Mouse (Mus musculus) liver, postnatal 0 days (tissue): ENCODE results near the gene Dab2. TPM values are rescaled to one million over a fixed set of nuclear protein-coding genes. Genes with fewer than 3 reads are reported as not detected.

ENCODE experiments used
- ATAC-seq: fragments of 200-750 bp; cut with Nextera tagmentation; 2 replicates; pipeline ENCODE4 v1.8.0; 2017; ENCODE audit warnings: mild to moderate bottlenecking, moderate library complexity
- DNase-seq: peaks from one replicate; pipeline ENCODE4 v3.0.0-alpha.2; 2016
- H3K27ac ChIP-seq: fragments of 300-500 bp; sonication (generic); 2 replicates; pipeline ENCODE4 v1.5.1; 2014; ENCODE audit warnings: antibody characterized with exemption, moderate library complexity, mild to moderate bottlenecking, low read depth
- H3K27me3 ChIP-seq: fragments of 300-500 bp; sonication (generic); 2 replicates; pipeline ENCODE4 v1.6.1; 2014; ENCODE audit warnings: low read length, control low read depth, mixed read lengths; ENCODE audit not compliant: insufficient read depth
- H3K36me3 ChIP-seq: fragments of 300-500 bp; sonication (generic); replicated peaks from 2 replicates; pipeline ENCODE4 v1.6.1; 2014; ENCODE audit warnings: mild to moderate bottlenecking, control low read depth, low read length, moderate library complexity, mixed read lengths; ENCODE audit not compliant: insufficient read depth
- H3K4me1 ChIP-seq: fragments of 300-500 bp; sonication (generic); 2 replicates; pipeline ENCODE4 v1.6.1; 2014; ENCODE audit warnings: antibody characterized with exemption, mild to moderate bottlenecking, control low read depth; ENCODE audit not compliant: insufficient read depth
- H3K4me2 ChIP-seq: fragments of 300-500 bp; sonication (generic); 2 replicates; pipeline ENCODE4 v1.6.1; 2014; ENCODE audit warnings: low read depth, mild to moderate bottlenecking, low read length, moderate library complexity, mixed read lengths
- H3K4me3 ChIP-seq: fragments of 300-500 bp; sonication (generic); 2 replicates; pipeline ENCODE4 v1.5.1; 2014; ENCODE audit warnings: low read depth, low read length
- H3K9ac ChIP-seq: fragments of 300-500 bp; sonication (generic); replicated peaks from 2 replicates; pipeline ENCODE4 v1.6.1; 2014; ENCODE audit warnings: mild to moderate bottlenecking, moderate library complexity
- H3K9me3 ChIP-seq: fragments of 300-500 bp; sonication (generic); 2 replicates; pipeline ENCODE4 v1.6.1; 2016; ENCODE audit warnings: mild to moderate bottlenecking, control low read depth, low read length, mixed read lengths
- CTCF ChIP-seq: sonication (generic); IDR thresholded peaks from 2 replicates; pipeline ENCODE4 v1.5.1; 2016; ENCODE audit warnings: antibody characterized with exemption, low read depth
- EP300 ChIP-seq: IDR thresholded peaks from 2 replicates; pipeline ENCODE4 v1.6.1; 2016; ENCODE audit warnings: antibody characterized with exemption, low read depth, mild to moderate bottlenecking
- WGBS: fragments of 180-500 bp; shearing (Covaris S2); extraction: QIAGEN DNeasy Blood & Tissue Kit; methylation state at CpG from one replicate; pipeline ENCODE4 v1.1.7; 2014; ENCODE audit not compliant: insufficient replicate concordance; 5-methylcytosine and 5-hydroxymethylcytosine counted together
- polyA plus RNA-seq: library from polyadenylated mRNA; unstranded; fragments of >200 nt; fragmentation: Nextera tagmentation; extraction: Ambion mirVana; gene quantifications from 2 replicates; pipeline ENCODE4 v1.2.1, GENCODE M21; 2015

The Dab2 gene
- polyA plus RNA-seq, 1 experiment from 2014 or later: 10.8 TPM

GRCm38 (mm10) chr15:6391886-6392285 lies 92.3 kb downstream of the Dab2 start:
- Histone ChIP-seq H3K4me2 (no peak overlapping the region), H3K36me3 (no peaks in the 10 kb centered on the region), H3K4me1 (no peaks in the 10 kb centered on the region), H3K27ac (no peak overlapping the region), H3K9ac (no peak overlapping the region), H3K9me3 (no peaks in the 10 kb centered on the region), H3K4me3 (no peak overlapping the region), H3K27me3 (peaks cover 7% of the 10 kb centered on the region; the same call in 1 of the 2 replicates)
- 70% methylated on average over 3 of the region's 3 CpGs for WGBS
- TF ChIP-seq CTCF (no peak), EP300 (no peak)
- no peak for DNase-seq
- ATAC-seq: no peak

GRCm38 (mm10) chr15:6393624-6394023 lies 94.0 kb downstream of the Dab2 start:
- no peak for ATAC-seq
- Histone ChIP-seq H3K9ac (no peak overlapping the region), H3K4me3 (no peak overlapping the region), H3K4me2 (no peak overlapping the region), H3K4me1 (no peaks in the 10 kb centered on the region), H3K36me3 (no peaks in the 10 kb centered on the region), H3K27ac (no peak overlapping the region), H3K27me3 (no peaks in the 10 kb centered on the region), H3K9me3 (no peaks in the 10 kb centered on the region)
- WGBS: 80% methylated on average over 4 of the region's 4 CpGs
- no peak for DNase-seq
- TF ChIP-seq CTCF: no peak
- TF ChIP-seq EP300: no peak

- ATAC-seq (no peak), DNase-seq (no peak)
- 79% methylated on average over 4 of the region's 4 CpGs for WGBS
- Histone ChIP-seq H3K36me3 (no peaks in the 10 kb centered on the region), H3K9ac (no peak overlapping the region), H3K4me2 (no peak overlapping the region), H3K27ac (no peak overlapping the region), H3K9me3 (no peaks in the 10 kb centered on the region), H3K27me3 (no peaks in the 10 kb centered on the region), H3K4me1 (no peaks in the 10 kb centered on the region), H3K4me3 (no peak overlapping the region)
- TF ChIP-seq EP300 (no peak), CTCF (no peak)
Observed at GRCm38 (mm10) chr15:6398211-6398610, 98.6 kb downstream of the Dab2 start.

GRCm38 (mm10) chr15:6398881-6399280 lies 99.3 kb downstream of the Dab2 start:
- no peak for DNase-seq
- Histone ChIP-seq H3K36me3 (no peaks in the 10 kb centered on the region), H3K4me2 (no peak overlapping the region), H3K4me1 (no peaks in the 10 kb centered on the region), H3K9me3 (no peaks in the 10 kb centered on the region), H3K27ac (no peak overlapping the region), H3K4me3 (no peak overlapping the region), H3K27me3 (no peaks in the 10 kb centered on the region), H3K9ac (no peak overlapping the region)
- ATAC-seq: no peak
- 78% methylated on average over 6 of the region's 6 CpGs for WGBS
- TF ChIP-seq CTCF (no peak), EP300 (no peak)

- Histone ChIP-seq H3K4me2 (no peak overlapping the region), H3K9ac (no peak overlapping the region), H3K36me3 (no peaks in the 10 kb centered on the region), H3K4me1 (no peaks in the 10 kb centered on the region), H3K27ac (no peak overlapping the region), H3K27me3 (no peaks in the 10 kb centered on the region), H3K9me3 (no peaks in the 10 kb centered on the region), H3K4me3 (no peak overlapping the region)
- TF ChIP-seq EP300 (no peak), CTCF (no peak)
- DNase-seq: no peak
- 75% methylated on average over 8 of the region's 8 CpGs for WGBS
- ATAC-seq: no peak
Observed at GRCm38 (mm10) chr15:6400115-6400514, 100.5 kb downstream of the Dab2 start.

GRCm38 (mm10) chr15:6402433-6402832 lies 102.8 kb downstream of the Dab2 start:
- no peaks in the 10 kb centered on the region for H3K36me3 ChIP-seq
- DNase-seq: no peak
- no peak for ATAC-seq
- TF ChIP-seq CTCF (no peak), EP300 (no peak)
- H3K9ac ChIP-seq: no peak overlapping the region
- H3K27me3 ChIP-seq: no peaks in the 10 kb centered on the region
- no peaks in the 10 kb centered on the region for H3K4me1 ChIP-seq
- no peaks in the 10 kb centered on the region for H3K9me3 ChIP-seq
- H3K4me3 ChIP-seq: no peak overlapping the region
- H3K27ac ChIP-seq: no peak overlapping the region
- WGBS: 83% methylated on average over 2 of the region's 2 CpGs
- H3K4me2 ChIP-seq: no peak overlapping the region

GRCm38 (mm10) chr15:6404172-6404571 lies 104.6 kb downstream of the Dab2 start:
- TF ChIP-seq EP300 (no peak), CTCF (no peak)
- ATAC-seq (no peak), DNase-seq (no peak)
- H3K4me1 ChIP-seq: no peaks in the 10 kb centered on the region
- no peaks in the 10 kb centered on the region for H3K9me3 ChIP-seq
- no peak overlapping the region for H3K4me3 ChIP-seq
- H3K27ac ChIP-seq: no peak overlapping the region
- 80% methylated on average over 5 of the region's 5 CpGs for WGBS
- H3K27me3 ChIP-seq: no peaks in the 10 kb centered on the region
- no peak overlapping the region for H3K9ac ChIP-seq
- no peak overlapping the region for H3K4me2 ChIP-seq
- no peaks in the 10 kb centered on the region for H3K36me3 ChIP-seq
